10 mouse cellular contexts compared by ENCODE assay signal in the genomic region with DNA sequence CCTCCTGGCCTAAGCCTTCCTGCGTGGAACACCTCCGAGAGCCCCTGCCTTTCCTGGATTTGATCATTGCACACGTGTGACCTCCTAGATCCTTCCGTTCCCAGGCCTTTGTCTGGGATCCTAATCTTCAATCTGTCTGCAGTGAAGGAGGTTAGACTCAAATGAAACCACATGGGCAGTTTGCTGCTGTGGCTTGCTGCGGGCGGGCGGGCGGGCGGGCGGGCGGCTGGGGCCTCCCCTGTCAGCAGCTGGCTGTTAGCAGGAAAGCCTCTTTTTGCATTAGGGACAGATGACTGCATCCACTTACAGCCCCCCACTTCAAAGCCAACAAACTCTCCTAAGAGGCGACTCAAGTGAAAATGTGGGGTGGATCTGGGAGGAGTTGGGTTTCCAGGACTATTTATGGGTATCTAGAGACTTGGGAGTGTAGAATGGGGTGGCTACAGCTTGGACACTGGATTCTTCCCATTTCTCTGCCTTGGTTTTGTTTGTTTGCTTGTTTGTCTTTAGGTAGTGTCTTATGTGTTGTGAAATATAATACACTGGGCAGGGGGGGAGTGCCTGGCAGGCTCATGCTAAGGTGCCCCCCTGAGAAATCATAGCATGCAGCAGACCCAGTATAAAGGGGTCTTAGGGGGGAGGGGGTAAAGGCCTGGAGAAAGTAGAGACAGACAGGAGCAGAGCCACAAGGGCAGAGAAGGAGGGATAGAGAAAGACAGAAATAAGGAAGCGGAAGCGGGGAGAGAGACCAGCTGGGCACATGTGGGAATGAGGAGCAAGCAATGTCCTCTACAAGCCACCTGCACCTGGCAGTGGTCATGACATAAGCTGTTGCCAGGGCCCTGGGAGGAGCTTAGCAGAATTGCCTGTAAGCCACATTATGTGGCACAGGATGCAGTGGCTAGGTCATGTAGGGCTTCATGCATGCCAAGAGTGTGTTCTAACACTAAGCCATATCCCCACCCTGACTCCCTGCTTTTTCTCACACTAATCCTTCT.
A peak's percentile ranks its signal among the peaks of the same experiment; 100 is the strongest.
DNase-seq lines count a peak whose midpoint lies in the region; ATAC-seq and TF ChIP-seq lines count a peak whose summit lies in the region.
"Had no signal": no experiment of that assay in that cellular context is flagged by ENCODE, and none has a peak within 500 bp of the region (broad histone marks: within the 10 kb centered on the region; RNA-seq: fewer than 3 reads in every experiment).

No protein-coding gene starts in this region.

- intact Hi-C loops in gastrocnemius, postnatal 14 days (cut with DNase I; ENCODE audit: low total_unique reads), result no loop called here
- intact Hi-C loops in left cerebral cortex, postnatal 14 days (cut with DNase I), result no loop called here

- DNase-seq in gastrocnemius, adult 18-20 months (ENCODE audit: low spot score), result peak; percentile 3
- DNase-seq in gastrocnemius, postnatal 14 days, result no peak
- peak; percentile 12 for DNase-seq in A20 (ENCODE audit: low read depth, low spot score)
- DNase-seq in forebrain, postnatal 0 days, result no peak
- no peak for DNase-seq in left cerebral cortex, postnatal 14 days (ENCODE audit: low spot score in 2 of 2)
- DNase-seq in cerebellum, postnatal 4 days (ENCODE audit: low spot score in 2 of 2), result no peak
- DNase-seq: cerebellum, adult 2 months had no signal

- peak; percentile 32; the same call in 1 of the 2 replicates for ATAC-seq in forebrain, postnatal 0 days
- peak; percentile 53; the same call in 1 of the 2 replicates for ATAC-seq in midbrain, embryonic 12.5 days (ENCODE audit: low FRiP score, low read depth)
- no peak for ATAC-seq in liver, embryonic 12.5 days

- no peaks in the 10 kb centered on the region for H3K4me1 ChIP-seq in forebrain, postnatal 0 days (ENCODE audit: insufficient read depth)
- peaks cover 48% of the 10 kb centered on the region for H3K4me1 ChIP-seq in midbrain, embryonic 12.5 days
- no peaks in the 10 kb centered on the region for H3K4me1 ChIP-seq in liver, embryonic 12.5 days

- H3K4me3 ChIP-seq in forebrain, postnatal 0 days (ENCODE audit: low read depth, low read length), result no peak overlapping the region
- H3K4me3 ChIP-seq in midbrain, embryonic 12.5 days, result no peak overlapping the region
- no peak overlapping the region for H3K4me3 ChIP-seq in liver, embryonic 12.5 days
- H3K4me3 ChIP-seq: heart, adult 2 months had no signal

- TF ChIP-seq CTCF in forebrain, postnatal 0 days (IDR thresholded peaks at IDR 0.05; ENCODE audit: low read depth), result no peak

- H3K27ac ChIP-seq in forebrain, postnatal 0 days (ENCODE audit: low read depth, low read length), result no peak overlapping the region
- H3K27ac ChIP-seq in midbrain, embryonic 12.5 days (replicated peaks), result peak overlapping the region; percentile 2; the same call in 1 of the 2 replicates
- no peak overlapping the region for H3K27ac ChIP-seq in liver, embryonic 12.5 days
- H3K27ac ChIP-seq: heart, adult 2 months had no signal

- no peak overlapping the region for H3K4me2 ChIP-seq in forebrain, postnatal 0 days (ENCODE audit: low read depth)
- no peak overlapping the region for H3K4me2 ChIP-seq in midbrain, embryonic 12.5 days (replicated peaks)
- no peak overlapping the region for H3K4me2 ChIP-seq in liver, embryonic 12.5 days

- no peaks in the 10 kb centered on the region for H3K9me3 ChIP-seq in forebrain, postnatal 0 days (ENCODE audit: low read length)
- no peaks in the 10 kb centered on the region for H3K9me3 ChIP-seq in midbrain, embryonic 12.5 days
- no peaks in the 10 kb centered on the region for H3K9me3 ChIP-seq in liver, embryonic 12.5 days (replicated peaks)

- H3K9ac ChIP-seq in forebrain, postnatal 0 days, result no peak overlapping the region
- H3K9ac ChIP-seq in midbrain, embryonic 12.5 days (replicated peaks), result no peak overlapping the region
- H3K9ac ChIP-seq in liver, embryonic 12.5 days, result no peak overlapping the region

- 31% methylated on average over 14 of the region's 14 CpGs for WGBS in forebrain, postnatal 0 days
- 19% methylated on average over 14 of the region's 14 CpGs for WGBS in midbrain, embryonic 12.5 days
- WGBS in liver, embryonic 12.5 days (ENCODE audit: insufficient replicate concordance), result 67% methylated on average over 14 of the region's 14 CpGs

- no peaks in the 10 kb centered on the region for H3K27me3 ChIP-seq in forebrain, postnatal 0 days (ENCODE audit: insufficient read depth, low read length)
- H3K27me3 ChIP-seq in midbrain, embryonic 12.5 days, result no peaks in the 10 kb centered on the region
- H3K27me3 ChIP-seq in liver, embryonic 12.5 days (replicated peaks), result no peaks in the 10 kb centered on the region

- peaks cover 13% of the 10 kb centered on the region for H3K36me3 ChIP-seq in forebrain, postnatal 0 days (ENCODE audit: insufficient read depth)
- H3K36me3 ChIP-seq in midbrain, embryonic 12.5 days, result peaks cover 6% of the 10 kb centered on the region; the same call in 1 of the 2 replicates
- 0 out of 2 replicates have a peak, but pooled peaks cover 5% of the 10 kb centered on the region for H3K36me3 ChIP-seq in liver, embryonic 12.5 days

Comparison
In these comparisons a context has a peak if more than half of its experiments do, and no peak if none do; other contexts are left out.
1. DNase-seq: peak in gastrocnemius, adult 18-20 months (single experiment) and A20 (single experiment); none in gastrocnemius, postnatal 14 days (single experiment), forebrain, postnatal 0 days (single experiment), left cerebral cortex, postnatal 14 days (0 of 2) and cerebellum, postnatal 4 days (0 of 2).